Mouse (Mus musculus) liver, embryonic 16.5 days (tissue): ENCODE data around the gene Syce2. TPM values are rescaled to one million over a fixed set of nuclear protein-coding genes. Genes with fewer than 3 reads are reported as not detected.

Experiments used
- ATAC-seq: fragments of 200-750 bp; cut with Nextera tagmentation; 2 replicates; pipeline ENCODE4 v1.8.0; 2017; ENCODE audit warnings: low read depth, mild to moderate bottlenecking, moderate number of reproducible peaks, moderate library complexity
- H3K27ac ChIP-seq: fragments of 300-500 bp; sonication (generic); 2 replicates; pipeline ENCODE4 v1.5.1; 2014; ENCODE audit warnings: mild to moderate bottlenecking, low read length
- H3K27me3 ChIP-seq: fragments of 300-500 bp; sonication (generic); 2 replicates; pipeline ENCODE4 v1.6.1; 2014; ENCODE audit warnings: low read depth, low read length, mixed read lengths; ENCODE audit not compliant: control insufficient read depth, insufficient read depth
- H3K36me3 ChIP-seq: fragments of 300-500 bp; sonication (generic); 2 replicates; pipeline ENCODE4 v1.6.1; 2014; ENCODE audit warnings: mild to moderate bottlenecking; ENCODE audit not compliant: control insufficient read depth, insufficient read depth
- H3K4me1 ChIP-seq: fragments of 300-500 bp; sonication (generic); 2 replicates; pipeline ENCODE4 v1.6.1; 2014; ENCODE audit warnings: low read depth, low read length, mixed read lengths; ENCODE audit not compliant: control insufficient read depth
- H3K4me2 ChIP-seq: fragments of 300-500 bp; sonication (generic); 2 replicates; pipeline ENCODE4 v1.6.1; 2014; ENCODE audit warnings: low read depth, low read length, mixed read lengths
- H3K4me3 ChIP-seq: fragments of 300-500 bp; sonication (generic); 2 replicates; pipeline ENCODE4 v1.5.1; 2014; ENCODE audit warnings: low read depth, mild to moderate bottlenecking, low read length
- H3K9ac ChIP-seq: fragments of 300-500 bp; sonication (generic); 2 replicates; pipeline ENCODE4 v1.6.1; 2014; ENCODE audit warnings: low read depth, low read length
- H3K9me3 ChIP-seq: fragments of 300-500 bp; sonication (generic); replicated peaks from 2 replicates; pipeline ENCODE4 v1.6.1; 2016; ENCODE audit warnings: low read length; ENCODE audit not compliant: control insufficient read depth
- WGBS: fragments of 180-500 bp; shearing (Covaris S2); extraction: QIAGEN DNeasy Blood & Tissue Kit; methylation state at CpG from one replicate; pipeline ENCODE4 v1.1.7; 2014; ENCODE audit not compliant: insufficient replicate concordance; 5-methylcytosine and 5-hydroxymethylcytosine counted together
- polyA plus RNA-seq: library from polyadenylated mRNA; unstranded; fragments of >200 nt; fragmentation: Nextera tagmentation; extraction: Ambion mirVana; gene quantifications from 2 replicates; pipeline ENCODE4 v1.2.1, GENCODE M21; 2015

Syce2 gene
- polyA plus RNA-seq, 1 experiment from 2014 or later, result 41.2 TPM

DNA sequence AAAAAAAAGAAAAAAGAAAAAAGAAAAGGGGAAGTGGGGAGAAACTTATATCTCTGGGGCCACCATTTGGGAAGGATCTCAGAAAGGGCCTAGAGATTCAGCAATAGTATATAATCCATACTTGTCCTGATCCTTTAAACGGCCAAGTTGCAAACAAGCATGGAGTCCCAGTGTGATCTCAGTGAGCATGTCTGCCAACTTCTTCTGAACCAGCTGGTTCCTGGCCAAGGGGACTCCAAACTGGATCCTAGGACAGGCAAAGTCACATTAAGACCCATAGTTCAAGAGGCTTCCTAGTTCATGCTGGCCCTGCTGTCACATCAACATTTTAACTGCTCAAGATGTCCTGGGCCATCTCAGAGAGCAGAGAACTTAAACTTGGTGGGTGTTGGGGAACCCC, 17.2 kb downstream of the Syce2 start:
- WGBS, result 82% methylated on average over 1 of the region's 1 CpGs
- Histone ChIP-seq H3K4me2 (no peak overlapping the region), H3K27me3 (no peaks in the 10 kb centered on the region), H3K36me3 (peaks cover 25% of the 10 kb centered on the region), H3K4me1 (peaks cover 16% of the 10 kb centered on the region), H3K27ac (no peak overlapping the region; the same call in 1 of the 2 replicates), H3K9me3 (no peaks in the 10 kb centered on the region), H3K9ac (no peak overlapping the region), H3K4me3 (no peak overlapping the region)
- ATAC-seq, result no peak

DNA sequence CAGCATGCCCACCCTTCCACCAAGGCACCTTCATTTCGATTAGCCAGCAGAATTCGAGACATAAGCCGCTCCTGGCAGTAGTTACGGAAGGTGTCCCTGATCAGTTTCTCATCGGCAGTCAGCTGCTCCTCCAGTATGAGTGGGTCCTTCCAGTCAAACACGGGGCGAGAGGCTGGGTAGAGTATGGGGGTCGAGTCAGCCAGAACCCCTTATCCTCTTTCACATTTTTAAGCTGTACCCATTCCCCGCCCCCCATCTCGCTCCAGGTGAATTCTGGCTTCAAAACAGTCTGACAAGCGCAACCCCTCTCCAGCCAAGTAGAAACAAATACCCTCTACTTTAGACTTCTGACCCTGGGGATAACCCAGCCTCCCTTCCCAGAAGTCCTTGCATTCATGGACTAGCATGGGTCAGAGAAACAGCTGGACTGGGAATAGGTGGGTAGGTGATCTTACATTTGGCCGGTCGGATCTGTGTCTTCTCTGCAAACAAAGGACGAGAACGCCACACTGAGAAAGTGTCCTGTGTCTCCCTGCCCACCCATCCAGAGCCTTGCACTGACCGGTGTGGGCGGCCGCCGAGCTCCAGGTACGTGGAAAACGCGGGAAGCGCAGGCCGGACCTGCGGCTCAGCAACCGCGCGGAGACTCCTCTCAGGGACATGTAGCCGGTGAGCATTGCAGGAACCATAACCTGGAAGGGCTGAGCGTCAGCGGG, 21.2 kb downstream of the Syce2 start:
- Histone ChIP-seq H3K27ac (peak overlapping the region; percentile 74), H3K4me3 (peak overlapping the region; percentile 86), H3K36me3 (peaks cover 5% of the 10 kb centered on the region), H3K9me3 (no peaks in the 10 kb centered on the region), H3K9ac (peak overlapping the region; percentile 83), H3K4me2 (peak overlapping the region; percentile 97), H3K4me1 (peaks cover 18% of the 10 kb centered on the region), H3K27me3 (no peaks in the 10 kb centered on the region)
- peak; percentile 35 for ATAC-seq
- 13% methylated on average over 31 of the region's 31 CpGs for WGBS

DNA sequence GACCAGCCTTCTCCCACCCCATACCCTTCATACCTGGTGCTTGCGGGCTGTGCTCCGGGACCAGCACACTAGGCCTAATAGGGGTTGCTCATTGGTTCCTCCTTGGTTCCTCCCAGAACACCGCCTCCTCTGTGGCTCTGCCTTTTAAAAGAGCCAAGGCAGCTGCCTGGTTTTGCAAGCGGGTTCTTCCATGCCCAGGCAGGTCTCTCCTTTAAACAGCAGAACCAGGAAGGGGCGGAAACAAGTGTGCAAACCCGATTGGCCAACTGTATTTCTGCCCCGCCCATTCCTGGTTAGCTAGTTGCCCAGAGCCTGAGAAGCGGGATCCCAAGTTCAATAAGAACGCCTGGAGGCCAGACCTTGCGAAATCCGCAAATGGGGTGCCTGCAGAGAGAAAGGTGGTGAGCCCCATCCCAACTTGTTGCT, 21.8 kb downstream of the Syce2 start, which contains the start of gene Gcdh:
Gene Gcdh, minus strand, starts transcription at position 213 of the 426 bp plus-strand sequence.
- H3K27ac ChIP-seq, result peak within 1 kb of the TSS; percentile 74
- peak within 1 kb of the TSS; percentile 83 for H3K9ac ChIP-seq
- H3K36me3 ChIP-seq, result no peaks in the 10 kb centered on the region; the same call in 1 of the 2 replicates
- H3K27me3 ChIP-seq, result no peaks in the 10 kb centered on the region
- H3K4me3 ChIP-seq, result peak within 1 kb of the TSS; percentile 86
- H3K9me3 ChIP-seq, result no peaks in the 10 kb centered on the region
- peak; percentile 95 for ATAC-seq
- under 1% methylated on average over 11 of the region's 11 CpGs for WGBS
- peaks cover 20% of the 10 kb centered on the region for H3K4me1 ChIP-seq
- peak within 1 kb of the TSS; percentile 97 for H3K4me2 ChIP-seq

DNA sequence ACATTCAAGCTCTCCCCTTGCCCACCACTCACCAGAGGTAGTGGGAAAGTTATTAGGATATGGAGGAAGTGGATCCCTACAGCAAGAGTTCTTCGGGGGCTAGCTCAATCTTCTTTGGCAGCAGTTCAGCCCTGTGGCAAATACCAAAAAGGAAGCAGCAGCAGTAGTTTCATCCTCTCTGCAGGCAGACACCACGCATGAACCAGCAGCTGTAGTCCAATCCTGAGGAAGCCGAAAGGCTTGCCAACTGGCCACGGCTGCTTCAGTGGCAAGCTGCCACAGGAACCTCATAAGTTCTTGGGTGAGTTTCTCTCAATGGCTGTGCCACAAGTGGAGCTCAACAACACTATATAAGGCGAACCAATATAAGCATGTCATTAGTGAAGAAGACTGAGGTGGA, 24.1 kb downstream of the Syce2 start:
- no peaks in the 10 kb centered on the region for H3K36me3 ChIP-seq
- peaks cover 41% of the 10 kb centered on the region for H3K4me1 ChIP-seq
- H3K9me3 ChIP-seq, result no peaks in the 10 kb centered on the region
- no peak overlapping the region for H3K27ac ChIP-seq
- H3K27me3 ChIP-seq, result no peaks in the 10 kb centered on the region
- no peak overlapping the region for H3K9ac ChIP-seq
- no peak overlapping the region for H3K4me3 ChIP-seq
- H3K4me2 ChIP-seq, result no peak overlapping the region
- no peak for ATAC-seq
- WGBS, result 77% methylated on average over 5 of the region's 5 CpGs

DNA sequence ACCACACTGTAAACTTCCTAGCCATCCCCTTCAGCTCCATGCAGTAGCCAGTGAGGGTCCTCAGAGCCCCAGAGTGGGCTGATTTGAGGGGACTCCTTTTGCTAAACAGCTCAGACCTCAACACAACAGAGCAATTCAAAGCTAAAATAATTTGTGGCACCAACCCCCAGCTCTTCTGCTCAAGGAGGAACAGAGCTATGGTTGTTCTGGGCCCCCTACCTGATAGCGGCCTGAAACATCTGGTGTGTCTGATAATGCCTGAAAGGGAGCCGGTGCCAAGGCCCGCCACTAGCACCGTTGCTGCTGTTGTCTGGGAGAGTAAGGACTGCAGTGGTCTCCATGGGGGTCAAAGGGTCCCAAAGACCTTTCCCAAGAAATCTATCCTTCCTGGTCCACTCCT, 29.2 kb downstream of the Syce2 start:
- peak overlapping the region; percentile 97 for H3K4me3 ChIP-seq
- peaks cover 45% of the 10 kb centered on the region for H3K4me1 ChIP-seq
- ATAC-seq, result peak; percentile 80
- H3K27me3 ChIP-seq, result no peaks in the 10 kb centered on the region
- peak overlapping the region; percentile 96 for H3K4me2 ChIP-seq
- H3K9me3 ChIP-seq, result no peaks in the 10 kb centered on the region
- WGBS, result 18% methylated on average over 4 of the region's 4 CpGs
- H3K36me3 ChIP-seq, result peaks cover 26% of the 10 kb centered on the region
- peak overlapping the region; percentile 100 for H3K27ac ChIP-seq
- H3K9ac ChIP-seq, result peak overlapping the region; percentile 99

DNA sequence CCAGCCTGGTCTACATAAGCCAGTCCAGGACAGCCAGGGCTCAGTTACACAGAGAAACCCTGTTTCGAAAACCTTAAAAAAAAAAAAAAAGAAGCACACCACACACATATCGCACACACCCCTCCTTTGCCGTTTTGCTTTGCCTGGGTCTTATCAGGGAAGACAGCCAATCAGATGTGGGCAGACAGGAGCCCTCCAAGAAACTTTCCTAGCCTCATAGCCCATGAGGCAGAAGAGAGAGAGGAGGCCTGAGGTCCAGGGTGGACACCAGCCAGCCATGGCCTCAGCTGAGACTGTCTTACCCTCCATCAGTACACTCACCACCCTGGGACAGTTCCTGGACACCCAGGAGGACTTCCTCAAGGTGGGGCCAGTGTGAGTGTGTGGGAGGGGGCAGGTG, 29.8 kb downstream of the Syce2 start, which contains the start of gene Klf1:
Gene Klf1, plus strand, starts transcription at position 177 of the 400 bp plus-strand sequence.
- peak; percentile 77 for ATAC-seq
- 23% methylated on average over 3 of the region's 3 CpGs for WGBS
- Histone ChIP-seq H3K27ac (peak within 1 kb of the TSS; percentile 100), H3K4me3 (peak within 1 kb of the TSS; percentile 97), H3K4me2 (peak within 1 kb of the TSS; percentile 96), H3K9ac (peak within 1 kb of the TSS; percentile 99), H3K36me3 (peaks cover 33% of the 10 kb centered on the region), H3K9me3 (no peaks in the 10 kb centered on the region), H3K4me1 (peaks cover 45% of the 10 kb centered on the region), H3K27me3 (no peaks in the 10 kb centered on the region)

DNA sequence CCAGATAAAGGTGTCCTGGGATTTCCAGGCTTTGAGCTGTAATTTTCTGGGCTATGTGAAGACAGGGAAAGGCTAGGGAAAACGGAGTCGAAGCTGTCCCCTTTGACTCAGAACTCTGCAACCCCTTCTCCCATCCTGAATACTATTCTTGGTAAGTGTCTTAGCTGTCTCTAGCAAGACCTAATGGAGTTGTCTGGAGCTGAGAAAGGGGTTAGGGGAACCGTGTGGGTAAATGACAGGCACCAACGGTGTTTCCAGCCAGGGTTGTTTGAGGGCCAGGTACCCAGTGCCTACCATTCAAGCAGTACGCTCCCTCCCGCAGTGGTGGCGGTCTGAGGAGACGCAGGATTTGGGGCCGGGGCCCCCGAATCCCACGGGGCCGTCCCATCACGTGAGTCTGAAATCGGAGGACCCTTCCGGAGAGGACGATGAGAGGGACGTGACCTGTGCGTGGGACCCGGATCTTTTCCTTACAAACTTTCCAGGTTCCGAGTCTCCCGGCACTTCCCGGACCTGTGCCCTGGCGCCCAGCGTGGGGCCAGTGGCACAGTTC, 30.5 kb downstream of the Syce2 start:
- H3K4me3 ChIP-seq, result peak overlapping the region; percentile 97
- peaks cover 46% of the 10 kb centered on the region for H3K4me1 ChIP-seq
- H3K36me3 ChIP-seq, result peaks cover 36% of the 10 kb centered on the region
- no peaks in the 10 kb centered on the region for H3K27me3 ChIP-seq
- H3K9me3 ChIP-seq, result no peaks in the 10 kb centered on the region
- WGBS, result 2% methylated on average over 24 of the region's 24 CpGs
- peak overlapping the region; percentile 96 for H3K4me2 ChIP-seq
- peak overlapping the region; percentile 99 for H3K9ac ChIP-seq
- ATAC-seq, result no peak
- peak overlapping the region; percentile 100 for H3K27ac ChIP-seq

DNA sequence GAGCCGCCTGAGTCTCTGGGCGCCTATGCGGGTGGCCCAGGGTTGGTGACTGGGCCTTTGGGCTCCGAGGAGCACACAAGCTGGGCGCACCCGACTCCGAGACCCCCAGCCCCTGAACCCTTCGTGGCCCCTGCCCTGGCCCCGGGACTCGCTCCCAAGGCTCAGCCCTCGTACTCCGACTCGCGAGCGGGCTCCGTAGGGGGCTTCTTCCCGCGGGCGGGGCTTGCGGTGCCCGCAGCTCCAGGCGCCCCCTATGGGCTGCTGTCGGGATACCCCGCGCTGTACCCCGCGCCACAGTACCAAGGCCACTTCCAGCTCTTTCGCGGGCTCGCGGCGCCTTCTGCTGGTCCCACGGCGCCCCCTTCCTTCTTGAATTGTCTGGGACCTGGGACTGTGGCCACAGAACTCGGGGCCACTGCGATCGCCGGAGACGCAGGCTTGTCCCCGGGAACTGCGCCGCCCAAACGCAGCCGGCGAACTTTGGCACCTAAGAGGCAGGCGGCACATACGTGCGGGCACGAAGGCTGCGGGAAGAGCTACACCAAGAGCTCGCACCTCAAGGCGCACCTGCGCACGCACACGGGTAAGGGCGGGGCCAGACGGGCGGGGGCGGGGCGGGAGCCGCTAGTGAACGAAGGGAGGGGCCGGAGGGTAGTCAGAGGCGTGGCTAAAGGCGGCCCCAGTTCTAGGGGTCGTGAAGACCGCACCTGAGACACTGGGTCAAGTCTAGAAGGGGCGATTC, 31.2 kb downstream of the Syce2 start:
- peak overlapping the region; percentile 100 for H3K27ac ChIP-seq

More for the DNA sequence above, 31.2 kb downstream of the Syce2 start:
- ATAC-seq, result peak; percentile 70
- Histone ChIP-seq H3K27me3 (no peaks in the 10 kb centered on the region), H3K4me3 (peak overlapping the region; percentile 97), H3K36me3 (peaks cover 36% of the 10 kb centered on the region), H3K9ac (peak overlapping the region; percentile 99), H3K4me1 (peaks cover 49% of the 10 kb centered on the region), H3K4me2 (peak overlapping the region; percentile 96), H3K9me3 (no peaks in the 10 kb centered on the region)
- WGBS, result under 1% methylated on average over 68 of the region's 68 CpGs
